Mouse (Mus musculus) hindbrain, postnatal 0 days (tissue): Measurements from ENCODE around the gene Dis3l2. TPM values are rescaled to one million over a fixed set of nuclear protein-coding genes. Genes with fewer than 3 reads are reported as not detected.
A peak's percentile ranks its signal among the peaks of the same experiment; 100 is the strongest.

Source experiments
- ATAC-seq: fragments of 200-750 bp; cut with Nextera tagmentation; 2 replicates; pipeline ENCODE4 v1.8.0; 2017; ENCODE audit warnings: mild to moderate bottlenecking, moderate TSS enrichment, moderate library complexity
- DNase-seq: peaks from one replicate; pipeline ENCODE4 v3.0.0-alpha.2; 2015; ENCODE audit warnings: low spot score
- H3K27ac ChIP-seq: fragments of 300-500 bp; sonication (generic); 2 replicates; pipeline ENCODE4 v1.5.1; 2014; ENCODE audit warnings: mild to moderate bottlenecking
- H3K27me3 ChIP-seq: fragments of 300-500 bp; sonication (generic); 2 replicates; pipeline ENCODE4 v1.6.1; 2014; ENCODE audit warnings: low read length, mixed read lengths; ENCODE audit not compliant: insufficient read depth
- H3K36me3 ChIP-seq: fragments of 300-500 bp; sonication (generic); 2 replicates; pipeline ENCODE4 v1.6.1; 2014; ENCODE audit warnings: low read length, mixed read lengths; ENCODE audit not compliant: insufficient read depth
- H3K4me1 ChIP-seq: fragments of 300-500 bp; sonication (generic); 2 replicates; pipeline ENCODE4 v1.6.1; 2014; ENCODE audit warnings: antibody characterized with exemption, low read length, mixed read lengths; ENCODE audit not compliant: insufficient read depth
- H3K4me2 ChIP-seq: fragments of 300-500 bp; sonication (generic); 2 replicates; pipeline ENCODE4 v1.6.1; 2014; ENCODE audit warnings: low read depth, mild to moderate bottlenecking, low read length, moderate library complexity, mixed read lengths
- H3K4me3 ChIP-seq: fragments of 300-500 bp; sonication (generic); 2 replicates; pipeline ENCODE4 v1.5.1; 2014; ENCODE audit warnings: low read length
- H3K9ac ChIP-seq: fragments of 300-500 bp; sonication (generic); replicated peaks from 2 replicates; pipeline ENCODE4 v1.6.1; 2014; ENCODE audit warnings: mild to moderate bottlenecking, low read length, moderate library complexity, mixed read lengths
- H3K9me3 ChIP-seq: fragments of 300-500 bp; sonication (generic); 2 replicates; pipeline ENCODE4 v1.6.1; 2016; ENCODE audit warnings: low read length, mixed read lengths
- CTCF ChIP-seq: IDR thresholded peaks from 2 replicates; pipeline ENCODE4 v1.5.1; 2016; ENCODE audit warnings: antibody characterized with exemption, control low read depth, low read depth
- WGBS: fragments of 180-500 bp; shearing (Covaris S2); extraction: QIAGEN DNeasy Blood & Tissue Kit; methylation state at CpG from one replicate; pipeline ENCODE4 v1.1.7; 2014; 5-methylcytosine and 5-hydroxymethylcytosine counted together
- polyA plus RNA-seq: library from polyadenylated mRNA; unstranded; fragments of >200 nt; fragmentation: Nextera tagmentation; extraction: Ambion mirVana; gene quantifications from 2 replicates; pipeline ENCODE4 v1.2.1, GENCODE M21; 2015
- total RNA-seq: library from RNA; depleted of rRNA; stranded (reverse); fragments of >200 nt; gene quantifications from 2 replicates; pipeline ENCODE4 v1.2.3, GENCODE M21; 2014

Dis3l2 gene
- total and polyA plus RNA-seq, 2 experiments from 2014 or later: 33.2 to 40.0 TPM

DNA sequence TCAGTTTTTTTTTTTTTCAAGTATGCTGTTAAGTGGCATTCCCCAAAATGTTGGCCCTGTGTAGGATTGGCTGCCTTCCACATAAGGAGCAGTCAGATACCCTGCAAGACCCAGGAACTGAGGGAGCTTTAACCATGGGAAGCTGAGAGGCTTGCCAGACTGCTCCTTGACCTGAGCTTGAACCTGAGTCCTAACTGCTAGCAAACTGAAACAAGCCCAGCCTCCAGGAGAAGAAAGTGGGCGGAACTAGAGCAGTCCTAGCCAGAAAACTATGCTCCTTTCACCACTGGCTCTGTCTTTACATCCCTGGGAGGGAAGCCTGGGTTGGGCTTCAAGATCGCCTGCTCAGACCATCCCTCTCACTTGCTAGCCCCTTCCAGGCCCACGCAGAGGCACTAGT lies 308.1 kb downstream of the Dis3l2 start:
- no peak for TF ChIP-seq CTCF
- Histone ChIP-seq H3K9ac (no peak overlapping the region), H3K27me3 (no peaks in the 10 kb centered on the region), H3K4me3 (no peak overlapping the region), H3K27ac (no peak overlapping the region), H3K4me2 (no peak overlapping the region), H3K9me3 (no peaks in the 10 kb centered on the region), H3K36me3 (no peaks in the 10 kb centered on the region), H3K4me1 (no peaks in the 10 kb centered on the region)
- WGBS: 63% methylated on average over 3 of the region's 3 CpGs
- DNase-seq (no peak), ATAC-seq (no peak)

DNA sequence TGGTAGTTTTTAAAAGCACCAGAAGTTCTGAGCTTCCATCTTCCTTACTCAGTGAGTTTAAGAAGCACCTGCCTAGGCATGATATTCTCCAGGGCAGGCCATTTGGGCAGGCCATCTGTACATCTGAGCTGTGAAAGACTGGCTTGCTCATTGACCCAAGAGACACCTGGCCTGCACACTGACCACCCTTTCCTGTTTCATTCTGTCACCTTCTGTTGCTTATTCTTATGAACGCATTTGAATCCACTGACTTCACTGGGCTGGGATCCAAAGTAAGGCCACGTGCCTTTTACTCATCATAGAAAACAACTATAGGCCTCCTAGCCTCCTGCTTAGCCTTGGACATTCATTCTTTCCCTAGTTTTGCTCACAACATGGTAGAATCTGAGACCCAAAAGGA lies 309.0 kb downstream of the Dis3l2 start:
- Histone ChIP-seq H3K4me3 (no peak overlapping the region), H3K4me1 (no peaks in the 10 kb centered on the region), H3K27me3 (no peaks in the 10 kb centered on the region), H3K27ac (no peak overlapping the region), H3K9ac (no peak overlapping the region), H3K4me2 (no peak overlapping the region), H3K9me3 (no peaks in the 10 kb centered on the region), H3K36me3 (no peaks in the 10 kb centered on the region)
- ATAC-seq: no peak
- no peak for DNase-seq
- TF ChIP-seq CTCF: no peak
- 73% methylated on average over 2 of the region's 2 CpGs for WGBS

DNA sequence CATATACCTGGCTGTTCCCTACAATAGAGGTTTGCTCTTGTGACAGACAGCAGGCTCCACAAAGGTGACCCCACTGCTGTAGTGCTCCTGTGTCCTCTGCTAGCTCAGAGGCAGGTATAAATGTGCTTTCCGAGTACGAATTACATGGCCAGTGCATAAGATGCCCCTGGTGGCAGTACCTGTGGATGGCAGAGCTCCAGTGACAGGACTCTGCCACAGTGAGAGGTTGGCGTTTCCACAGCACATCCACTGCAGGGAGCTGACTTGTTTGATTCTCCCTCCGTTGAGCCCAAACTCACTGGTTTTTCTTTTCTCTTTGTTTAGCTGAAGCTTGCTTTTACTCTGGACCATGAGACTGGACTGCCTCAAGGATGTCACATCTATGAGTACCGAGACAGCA lies 317.1 kb downstream of the Dis3l2 start:
- H3K36me3 ChIP-seq: no peaks in the 10 kb centered on the region; the same call in 1 of the 2 replicates
- TF ChIP-seq CTCF: peak; percentile 23
- H3K9ac ChIP-seq: no peak overlapping the region
- H3K4me1 ChIP-seq: no peaks in the 10 kb centered on the region
- WGBS: 81% methylated on average over 5 of the region's 5 CpGs
- H3K27me3 ChIP-seq: no peaks in the 10 kb centered on the region
- DNase-seq (no peak), ATAC-seq (no peak)
- no peak overlapping the region for H3K27ac ChIP-seq
- no peak overlapping the region for H3K4me3 ChIP-seq
- H3K4me2 ChIP-seq: no peak overlapping the region
- no peaks in the 10 kb centered on the region for H3K9me3 ChIP-seq

DNA sequence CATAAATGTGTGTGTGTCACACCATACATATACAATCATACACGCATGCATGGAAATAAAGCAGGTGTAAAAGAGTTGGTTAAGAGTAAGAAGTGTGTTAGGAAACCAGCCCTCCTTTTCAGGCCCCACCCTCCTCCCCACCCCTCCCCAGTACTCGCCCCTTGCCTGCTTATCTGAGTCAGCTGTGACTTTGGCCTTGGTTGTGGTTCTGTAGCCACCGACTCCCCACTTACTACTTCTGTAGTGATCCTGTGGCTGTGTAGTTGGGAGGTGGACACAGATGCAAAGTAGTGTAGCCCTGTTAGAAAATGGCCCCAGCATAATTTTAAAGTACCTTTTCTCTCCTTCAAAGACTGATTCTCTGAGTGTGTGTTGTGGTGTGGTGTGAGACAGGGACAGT lies 318.0 kb downstream of the Dis3l2 start:
- WGBS: 88% methylated on average over 3 of the region's 3 CpGs
- Histone ChIP-seq H3K27ac (no peak overlapping the region), H3K4me2 (no peak overlapping the region), H3K36me3 (no peaks in the 10 kb centered on the region; the same call in 1 of the 2 replicates), H3K9ac (no peak overlapping the region), H3K27me3 (no peaks in the 10 kb centered on the region), H3K9me3 (no peaks in the 10 kb centered on the region), H3K4me1 (no peaks in the 10 kb centered on the region), H3K4me3 (no peak overlapping the region)
- no peak for DNase-seq
- ATAC-seq: no peak
- TF ChIP-seq CTCF: no peak

DNA sequence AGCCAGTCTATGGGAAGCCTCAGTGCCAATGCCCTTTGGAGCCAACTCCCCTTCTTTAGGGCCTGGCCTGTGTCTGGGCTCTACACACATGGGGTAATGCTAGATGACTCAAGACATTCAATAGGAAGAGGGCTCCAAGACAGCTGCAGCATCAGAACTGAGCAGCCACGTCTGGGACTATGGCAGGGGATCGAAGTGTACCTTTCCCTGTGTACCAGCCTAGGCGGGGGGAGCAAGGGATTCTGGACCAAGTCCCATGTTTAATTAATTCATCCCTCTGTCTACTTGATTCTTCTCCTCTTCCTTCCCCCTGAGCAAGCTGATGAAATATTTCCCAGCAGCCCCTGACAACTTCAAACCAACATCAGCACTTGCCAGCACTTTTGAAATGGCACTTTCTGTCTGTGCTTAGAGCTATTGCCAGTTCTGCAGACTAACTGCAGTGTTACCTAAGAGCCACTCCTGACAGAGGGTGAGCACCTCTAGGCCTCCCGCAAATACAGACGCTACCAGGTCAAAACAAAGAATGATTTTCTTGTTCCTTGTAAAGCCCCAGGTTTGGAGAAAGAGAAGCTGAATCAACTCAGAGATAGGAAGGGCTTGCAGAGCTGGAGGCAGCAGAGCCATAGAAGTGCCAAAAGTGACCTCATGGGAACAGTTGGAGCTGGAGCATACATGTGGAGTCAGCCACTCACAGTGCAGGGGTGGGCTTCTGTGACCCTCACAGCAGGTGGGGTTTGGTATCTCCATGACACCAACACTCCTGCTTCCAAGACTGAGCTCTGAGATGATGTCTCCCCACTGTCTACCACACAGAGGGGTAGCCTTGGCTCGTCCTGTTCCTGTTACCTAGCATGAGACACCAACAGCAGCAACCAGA lies 319.9 kb downstream of the Dis3l2 start:
- DNase-seq: no peak
- Histone ChIP-seq H3K9ac (no peak overlapping the region), H3K27ac (peak overlapping the region; percentile 22; the same call in 1 of the 2 replicates), H3K4me1 (no peaks in the 10 kb centered on the region), H3K36me3 (no peaks in the 10 kb centered on the region; the same call in 1 of the 2 replicates), H3K9me3 (no peaks in the 10 kb centered on the region), H3K27me3 (no peaks in the 10 kb centered on the region), H3K4me2 (no peak overlapping the region), H3K4me3 (no peak overlapping the region)
- WGBS: 62% methylated on average over 6 of the region's 6 CpGs
- ATAC-seq: peak; percentile 76
- no peak for TF ChIP-seq CTCF

DNA sequence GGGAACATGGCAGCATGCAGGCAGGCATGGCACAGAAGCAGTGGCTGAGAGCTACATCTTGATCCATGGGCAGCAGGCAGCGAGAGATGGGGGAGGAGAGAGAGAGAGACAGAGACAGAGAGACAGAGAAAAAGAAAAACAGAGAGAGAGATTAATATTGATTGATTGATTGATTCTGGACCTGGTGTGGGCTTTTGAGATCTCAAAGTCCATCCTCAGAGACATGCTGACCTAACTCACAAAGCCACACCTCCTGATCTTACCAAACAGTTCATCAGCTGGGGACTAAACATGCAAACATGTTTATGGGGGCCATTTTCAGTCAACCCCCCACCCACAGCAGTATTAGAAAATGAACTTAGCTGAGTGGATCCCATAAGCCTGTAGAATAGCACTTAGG lies 321.4 kb downstream of the Dis3l2 start:
- H3K36me3 ChIP-seq: no peaks in the 10 kb centered on the region; the same call in 1 of the 2 replicates
- no peaks in the 10 kb centered on the region for H3K4me1 ChIP-seq
- no peaks in the 10 kb centered on the region for H3K27me3 ChIP-seq
- no peaks in the 10 kb centered on the region for H3K9me3 ChIP-seq
- no peak overlapping the region for H3K4me2 ChIP-seq
- DNase-seq (no peak), ATAC-seq (no peak)
- H3K4me3 ChIP-seq: no peak overlapping the region
- no peak overlapping the region for H3K27ac ChIP-seq
- TF ChIP-seq CTCF: no peak
- H3K9ac ChIP-seq: no peak overlapping the region
- 61% methylated on average over 1 of the region's 1 CpGs for WGBS

DNA sequence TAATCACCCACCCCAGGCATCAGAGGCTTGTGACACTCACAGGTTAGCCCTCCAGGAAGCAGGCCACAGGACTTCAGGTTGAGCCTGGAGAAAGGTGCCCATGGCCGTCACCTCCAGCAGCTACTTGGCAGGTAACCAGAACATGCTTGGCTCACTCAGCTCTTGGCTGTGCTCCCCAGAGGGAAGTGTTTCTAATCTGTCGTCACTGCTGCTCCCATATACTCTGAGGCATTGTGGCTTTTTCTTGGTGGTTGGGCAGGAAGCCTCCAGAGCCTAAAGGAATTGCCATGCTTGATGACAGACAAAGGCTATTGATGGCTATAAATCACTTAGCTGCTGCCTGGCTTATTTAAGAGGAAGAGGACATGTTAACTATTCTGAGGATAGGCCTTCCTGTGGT lies 325.2 kb downstream of the Dis3l2 start:
- Histone ChIP-seq H3K27ac (no peak overlapping the region), H3K4me3 (no peak overlapping the region), H3K4me1 (peaks cover 4% of the 10 kb centered on the region; the same call in 1 of the 2 replicates), H3K4me2 (no peak overlapping the region), H3K9me3 (no peaks in the 10 kb centered on the region), H3K36me3 (no peaks in the 10 kb centered on the region), H3K27me3 (no peaks in the 10 kb centered on the region), H3K9ac (no peak overlapping the region)
- no peak for TF ChIP-seq CTCF
- whole genome bisulfite sequencing: 28% methylated on average over 2 of the region's 2 CpGs
- no peak for ATAC-seq
- DNase-seq: no peak
